Mouse (Mus musculus): ENCODE data around the gene Tmem98. TPM values are rescaled to one million over a fixed set of nuclear protein-coding genes. Genes with fewer than 3 reads are reported as not detected.

Gene Tmem98
- total RNA-seq, 2 experiments from 2014 or later, result 7.3 to 8.0 TPM

GRCm38 (mm10) chr11:80791677-80792432 is 18.1 kb upstream of the Tmem98 start:
- DNase-seq, result no peak

GRCm38 (mm10) chr11:80793386-80793785 is 16.6 kb upstream of the Tmem98 start:
- no peak for DNase-seq

GRCm38 (mm10) chr11:80794290-80794689 is 15.7 kb upstream of the Tmem98 start:
- DNase-seq, result no peak

- no peak for DNase-seq
Measured at GRCm38 (mm10) chr11:80795431-80795830, 14.5 kb upstream of the Tmem98 start.

- no peak for DNase-seq
Measured at GRCm38 (mm10) chr11:80799979-80800378, 10.0 kb upstream of the Tmem98 start.

GRCm38 (mm10) chr11:80802706-80803105 is 7.3 kb upstream of the Tmem98 start:
- no peak for DNase-seq

GRCm38 (mm10) chr11:80808551-80809070 is 1.4 kb upstream of the Tmem98 start:
- no peak for DNase-seq

GRCm38 (mm10) chr11:80809666-80809992 is 346 bp upstream of the Tmem98 start:
- DNase-seq, result no peak

GRCm38 (mm10) chr11:80811156-80811555 is 1.2 kb downstream of the Tmem98 start:
- DNase-seq, result no peak

- DNase-seq, result no peak
Measured at GRCm38 (mm10) chr11:80815354-80815753, 5.4 kb downstream of the Tmem98 start.

- DNase-seq, result peak; percentile 46 to 54
Measured at GRCm38 (mm10) chr11:80818060-80818697, 8.2 kb downstream of the Tmem98 start.

- no peak for DNase-seq
Measured at GRCm38 (mm10) chr11:80820085-80820484, 10.1 kb downstream of the Tmem98 start.

- no peak for DNase-seq
Measured at GRCm38 (mm10) chr11:80821296-80821695, 11.3 kb downstream of the Tmem98 start.

GRCm38 (mm10) chr11:80821794-80822193 is 11.8 kb downstream of the Tmem98 start:
- no peak for DNase-seq

GRCm38 (mm10) chr11:80835395-80835794 is 25.4 kb downstream of the Tmem98 start:
- DNase-seq, result no peak

GRCm38 (mm10) chr11:80835841-80836240 is 25.9 kb downstream of the Tmem98 start:
- no peak for DNase-seq

GRCm38 (mm10) chr11:80838724-80839123 is 28.7 kb downstream of the Tmem98 start:
- no peak for DNase-seq

- no peak for DNase-seq
Measured at GRCm38 (mm10) chr11:80843435-80843834, 33.5 kb downstream of the Tmem98 start.

- no peak for DNase-seq
Measured at GRCm38 (mm10) chr11:80845486-80845885, 35.5 kb downstream of the Tmem98 start.

- no peak for DNase-seq
Measured at GRCm38 (mm10) chr11:80846115-80846514, 36.1 kb downstream of the Tmem98 start.

GRCm38 (mm10) chr11:80848131-80848530 is 38.2 kb downstream of the Tmem98 start:
- no peak for DNase-seq

GRCm38 (mm10) chr11:80851859-80852258 is 41.9 kb downstream of the Tmem98 start:
- no peak for DNase-seq

GRCm38 (mm10) chr11:80853014-80853413 is 43.0 kb downstream of the Tmem98 start:
- peak in 1 of 2 experiments; percentile 16 for DNase-seq

GRCm38 (mm10) chr11:80854430-80854829 is 44.5 kb downstream of the Tmem98 start:
- DNase-seq, result no peak
